Mouse (Mus musculus): ENCODE results near the gene Elp1. TPM values are rescaled to one million over a fixed set of nuclear protein-coding genes. Genes with fewer than 3 reads are reported as not detected.

The Elp1 gene
- 36.0 and 36.2 TPM in 2 replicates for polyA plus RNA-seq (2015; fragmentation: Nextera tagmentation; extraction: Ambion mirVana)

- Histone ChIP-seq H3K4me1 (ENCODE audit: control insufficient read depth, insufficient read depth, low read length) (peaks cover 15% of the 10 kb centered on the region), H3K4me2 (ENCODE audit: low read depth, low read length) (peak within 1 kb of the TSS; percentile 87), H3K9ac (ENCODE audit: low read length) (peak within 1 kb of the TSS; percentile 88), H3K36me3 (ENCODE audit: control insufficient read depth, insufficient read depth, low read length) (peaks cover 19% of the 10 kb centered on the region; the same call in 1 of the 2 replicates), H3K27me3 (ENCODE audit: control insufficient read depth, insufficient read depth, low read length) (no peaks in the 10 kb centered on the region), H3K27ac (ENCODE audit: low read length) (peak within 1 kb of the TSS; percentile 65), H3K4me3 (replicated peaks; ENCODE audit: low read length) (peak within 1 kb of the TSS; percentile 86), H3K9me3 (replicated peaks; ENCODE audit: control insufficient read depth, low read length) (no peaks in the 10 kb centered on the region)
- WGBS = under 1% methylated on average over 72 of the region's 72 CpGs
- ATAC-seq (ENCODE audit: insufficient read depth, low FRiP score) = peak; percentile 96
Observed at GRCm38 (mm10) chr4:56801907-56802668, at the start of gene Elp1, which contains the start of gene Fam206a. TSS of gene Elp1 (minus strand) at chr4:56802331. TSS of gene Fam206a (plus strand) at chr4:56802345.

GRCm38 (mm10) chr4:56850724-56851123, 48.6 kb upstream of the Elp1 start:
- peaks cover 6% of the 10 kb centered on the region; the same call in 1 of the 2 replicates for H3K4me1 ChIP-seq (ENCODE audit: control insufficient read depth, insufficient read depth, low read length)
- no peak overlapping the region for H3K27ac ChIP-seq (ENCODE audit: low read length)
- no peak overlapping the region for H3K4me2 ChIP-seq (ENCODE audit: low read depth, low read length)
- H3K4me3 ChIP-seq (replicated peaks; ENCODE audit: low read length) = no peak overlapping the region
- no peak overlapping the region for H3K9ac ChIP-seq (ENCODE audit: low read length)
- no peaks in the 10 kb centered on the region for H3K36me3 ChIP-seq (ENCODE audit: control insufficient read depth, insufficient read depth, low read length)
- no peaks in the 10 kb centered on the region for H3K27me3 ChIP-seq (ENCODE audit: control insufficient read depth, insufficient read depth, low read length)
- ATAC-seq (ENCODE audit: insufficient read depth, low FRiP score) = no peak
- H3K9me3 ChIP-seq (replicated peaks; ENCODE audit: control insufficient read depth, low read length) = no peaks in the 10 kb centered on the region
- 21% methylated on average over 6 of the region's 6 CpGs for WGBS

GRCm38 (mm10) chr4:56848044-56848443, 45.9 kb upstream of the Elp1 start:
- H3K4me2 ChIP-seq (ENCODE audit: low read depth, low read length) = no peak overlapping the region
- 91% methylated on average over 6 of the region's 6 CpGs for WGBS
- H3K27me3 ChIP-seq (ENCODE audit: control insufficient read depth, insufficient read depth, low read length) = no peaks in the 10 kb centered on the region
- no peak overlapping the region for H3K4me3 ChIP-seq (replicated peaks; ENCODE audit: low read length)
- H3K9me3 ChIP-seq (replicated peaks; ENCODE audit: control insufficient read depth, low read length) = peaks cover 4% of the 10 kb centered on the region
- peaks cover 6% of the 10 kb centered on the region; the same call in 1 of the 2 replicates for H3K4me1 ChIP-seq (ENCODE audit: control insufficient read depth, insufficient read depth, low read length)
- no peak overlapping the region for H3K27ac ChIP-seq (ENCODE audit: low read length)
- no peak overlapping the region for H3K9ac ChIP-seq (ENCODE audit: low read length)
- ATAC-seq (ENCODE audit: insufficient read depth, low FRiP score) = no peak
- no peaks in the 10 kb centered on the region for H3K36me3 ChIP-seq (ENCODE audit: control insufficient read depth, insufficient read depth, low read length)

- no peak for ATAC-seq (ENCODE audit: insufficient read depth, low FRiP score)
- H3K27ac ChIP-seq (ENCODE audit: low read length) = no peak overlapping the region
- H3K4me1 ChIP-seq (ENCODE audit: control insufficient read depth, insufficient read depth, low read length) = peaks cover 6% of the 10 kb centered on the region; the same call in 1 of the 2 replicates
- H3K27me3 ChIP-seq (ENCODE audit: control insufficient read depth, insufficient read depth, low read length) = no peaks in the 10 kb centered on the region
- no peak overlapping the region for H3K4me3 ChIP-seq (replicated peaks; ENCODE audit: low read length)
- peaks cover 4% of the 10 kb centered on the region for H3K9me3 ChIP-seq (replicated peaks; ENCODE audit: control insufficient read depth, low read length)
- H3K4me2 ChIP-seq (ENCODE audit: low read depth, low read length) = no peak overlapping the region
- H3K36me3 ChIP-seq (ENCODE audit: control insufficient read depth, insufficient read depth, low read length) = no peaks in the 10 kb centered on the region
- no peak overlapping the region for H3K9ac ChIP-seq (ENCODE audit: low read length)
- 95% methylated on average over 3 of the region's 3 CpGs for WGBS
Observed at GRCm38 (mm10) chr4:56847400-56847799, 45.3 kb upstream of the Elp1 start.

GRCm38 (mm10) chr4:56845896-56846533, 43.9 kb upstream of the Elp1 start:
- Histone ChIP-seq H3K9me3 (replicated peaks; ENCODE audit: control insufficient read depth, low read length) (peaks cover 4% of the 10 kb centered on the region), H3K4me1 (ENCODE audit: control insufficient read depth, insufficient read depth, low read length) (peaks cover 5% of the 10 kb centered on the region; the same call in 1 of the 2 replicates)
- ATAC-seq (ENCODE audit: insufficient read depth, low FRiP score) = no peak

DNA sequence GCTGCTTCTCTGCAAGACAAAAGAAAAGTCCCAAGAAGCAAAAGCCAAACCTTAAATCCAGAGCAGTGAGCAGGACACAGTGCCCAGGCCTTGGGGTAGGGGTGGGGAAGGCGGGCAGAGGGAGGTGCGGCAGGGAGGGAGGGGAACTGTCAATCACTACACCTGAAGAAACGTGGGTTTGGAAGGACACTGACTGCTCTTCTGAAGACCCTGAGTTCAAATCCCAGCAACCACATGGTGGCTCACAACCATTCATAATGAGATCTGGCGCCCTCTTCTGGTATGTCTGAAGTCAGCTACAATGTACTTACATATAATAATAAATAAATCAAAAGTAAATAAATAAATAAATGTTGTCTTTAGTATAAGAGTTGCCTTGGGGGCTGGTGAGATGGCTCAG, 42.8 kb upstream of the Elp1 start:
- no peaks in the 10 kb centered on the region for H3K4me1 ChIP-seq (ENCODE audit: control insufficient read depth, insufficient read depth, low read length)
- no peak overlapping the region for H3K9ac ChIP-seq (ENCODE audit: low read length)
- no peak overlapping the region for H3K27ac ChIP-seq (ENCODE audit: low read length)
- H3K27me3 ChIP-seq (ENCODE audit: control insufficient read depth, insufficient read depth, low read length) = no peaks in the 10 kb centered on the region
- H3K4me2 ChIP-seq (ENCODE audit: low read depth, low read length) = no peak overlapping the region
- no peak overlapping the region for H3K4me3 ChIP-seq (replicated peaks; ENCODE audit: low read length)
- H3K36me3 ChIP-seq (ENCODE audit: control insufficient read depth, insufficient read depth, low read length) = no peaks in the 10 kb centered on the region
- peaks cover 4% of the 10 kb centered on the region for H3K9me3 ChIP-seq (replicated peaks; ENCODE audit: control insufficient read depth, low read length)
- no peak for ATAC-seq (ENCODE audit: insufficient read depth, low FRiP score)
- WGBS = 86% methylated on average over 4 of the region's 4 CpGs

More at GRCm38 (mm10) chr4:56845896-56846533, 43.9 kb upstream of the Elp1 start:
- H3K9ac ChIP-seq (ENCODE audit: low read length) = no peak overlapping the region
- H3K27ac ChIP-seq (ENCODE audit: low read length) = no peak overlapping the region
- no peaks in the 10 kb centered on the region for H3K36me3 ChIP-seq (ENCODE audit: control insufficient read depth, insufficient read depth, low read length)
- H3K4me2 ChIP-seq (ENCODE audit: low read depth, low read length) = no peak overlapping the region
- H3K4me3 ChIP-seq (replicated peaks; ENCODE audit: low read length) = no peak overlapping the region
- no peaks in the 10 kb centered on the region for H3K27me3 ChIP-seq (ENCODE audit: control insufficient read depth, insufficient read depth, low read length)
- WGBS = 67% methylated on average over 12 of the region's 12 CpGs

DNA sequence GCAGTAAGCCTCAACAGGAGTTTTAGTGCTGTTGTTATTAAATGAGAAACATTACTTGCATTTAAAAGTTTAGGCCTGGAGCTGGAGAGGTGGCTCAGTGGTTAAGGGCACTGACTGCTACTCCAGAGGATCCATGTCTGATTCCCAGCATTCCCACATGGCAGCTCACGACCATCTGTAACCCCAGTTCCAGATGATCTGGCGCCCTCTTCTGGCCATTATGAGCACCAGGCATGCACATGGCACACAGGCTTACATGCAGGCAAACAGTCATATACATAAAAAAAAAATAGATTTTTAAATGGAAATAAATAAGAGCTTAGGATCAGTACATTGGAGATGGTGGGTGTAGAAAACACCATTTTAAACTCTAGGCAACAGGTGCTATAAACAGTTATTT, 41.8 kb upstream of the Elp1 start:
- Histone ChIP-seq H3K27me3 (ENCODE audit: control insufficient read depth, insufficient read depth, low read length) (no peaks in the 10 kb centered on the region), H3K4me3 (replicated peaks; ENCODE audit: low read length) (no peak overlapping the region), H3K9me3 (replicated peaks; ENCODE audit: control insufficient read depth, low read length) (peaks cover 4% of the 10 kb centered on the region), H3K4me2 (ENCODE audit: low read depth, low read length) (no peak overlapping the region), H3K4me1 (ENCODE audit: control insufficient read depth, insufficient read depth, low read length) (no peaks in the 10 kb centered on the region), H3K36me3 (ENCODE audit: control insufficient read depth, insufficient read depth, low read length) (no peaks in the 10 kb centered on the region), H3K27ac (ENCODE audit: low read length) (no peak overlapping the region), H3K9ac (ENCODE audit: low read length) (no peak overlapping the region)
- no peak for ATAC-seq (ENCODE audit: insufficient read depth, low FRiP score)
- WGBS = 87% methylated on average over 2 of the region's 2 CpGs

- no peak overlapping the region for H3K9ac ChIP-seq (ENCODE audit: low read length)
Observed at GRCm38 (mm10) chr4:56842501-56842900, 40.4 kb upstream of the Elp1 start.

DNA sequence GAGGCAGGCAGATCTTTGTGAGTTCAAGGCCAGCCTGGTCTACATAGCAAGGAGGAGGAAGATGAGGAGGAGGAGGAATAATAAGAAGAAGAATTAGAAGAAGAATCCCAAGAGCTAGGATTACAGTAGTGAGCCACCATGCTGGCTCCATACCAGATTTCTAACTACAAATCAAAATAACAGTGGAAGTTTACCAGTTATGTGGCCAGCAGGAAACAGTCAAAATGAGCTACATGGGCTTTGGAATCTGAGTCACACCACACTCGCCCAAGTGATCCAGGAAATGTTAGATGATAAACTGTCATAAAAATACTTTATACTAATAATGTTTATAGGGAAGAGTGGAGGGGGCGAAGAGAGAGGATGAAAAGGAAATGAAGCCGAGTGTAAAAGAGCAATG, 38.2 kb upstream of the Elp1 start:
- no peak overlapping the region for H3K4me2 ChIP-seq (ENCODE audit: low read depth, low read length)
- H3K36me3 ChIP-seq (ENCODE audit: control insufficient read depth, insufficient read depth, low read length) = no peaks in the 10 kb centered on the region
- no peak for ATAC-seq (ENCODE audit: insufficient read depth, low FRiP score)
- H3K4me1 ChIP-seq (ENCODE audit: control insufficient read depth, insufficient read depth, low read length) = no peaks in the 10 kb centered on the region
- no peak overlapping the region for H3K4me3 ChIP-seq (replicated peaks; ENCODE audit: low read length)
- H3K9ac ChIP-seq (ENCODE audit: low read length) = no peak overlapping the region
- H3K27me3 ChIP-seq (ENCODE audit: control insufficient read depth, insufficient read depth, low read length) = no peaks in the 10 kb centered on the region
- H3K9me3 ChIP-seq (replicated peaks; ENCODE audit: control insufficient read depth, low read length) = peaks cover 4% of the 10 kb centered on the region
- no peak overlapping the region for H3K27ac ChIP-seq (ENCODE audit: low read length)
- WGBS = 52% methylated on average over 3 of the region's 3 CpGs

More at GRCm38 (mm10) chr4:56842501-56842900, 40.4 kb upstream of the Elp1 start:
- no peaks in the 10 kb centered on the region for H3K27me3 ChIP-seq (ENCODE audit: control insufficient read depth, insufficient read depth, low read length)
- WGBS = 75% methylated on average over 7 of the region's 7 CpGs
- ATAC-seq (ENCODE audit: insufficient read depth, low FRiP score) = no peak
- no peaks in the 10 kb centered on the region for H3K4me1 ChIP-seq (ENCODE audit: control insufficient read depth, insufficient read depth, low read length)
- H3K27ac ChIP-seq (ENCODE audit: low read length) = no peak overlapping the region
- H3K4me3 ChIP-seq (replicated peaks; ENCODE audit: low read length) = no peak overlapping the region
- no peak overlapping the region for H3K4me2 ChIP-seq (ENCODE audit: low read depth, low read length)
- H3K36me3 ChIP-seq (ENCODE audit: control insufficient read depth, insufficient read depth, low read length) = no peaks in the 10 kb centered on the region
- H3K9me3 ChIP-seq (replicated peaks; ENCODE audit: control insufficient read depth, low read length) = peaks cover 4% of the 10 kb centered on the region

All from stomach, embryonic 16.5 days (tissue).